Mouse (Mus musculus) heart, adult 2 months (tissue): ENCODE measurements around the gene Mrpl34.

Experiments
- CTCF ChIP-seq: fragments of 200-600 bp; IDR thresholded peaks from 2 replicates; pipeline ENCODE4 v1.8.1; 2022; ENCODE audit warnings: antibody characterized with exemption, mild to moderate bottlenecking, moderate library complexity
- POLR2A ChIP-seq: fragments of 200-500 bp; IDR thresholded peaks from 2 replicates; pipeline ENCODE4 v1.6.1; 2011; ENCODE audit warnings: mild to moderate bottlenecking, low read depth, low read length, control low read depth; ENCODE audit not compliant: insufficient read depth

- TF ChIP-seq CTCF (no peak), POLR2A (no peak)
Observed at GRCm38 (mm10) chr8:71498816-71499690, 34.3 kb downstream of the Mrpl34 start.
